Mouse (Mus musculus) lung, embryonic 14.5 days (tissue): ENCODE data around the gene Cers2. TPM values are rescaled to one million over a fixed set of nuclear protein-coding genes. Genes with fewer than 3 reads are reported as not detected.

ENCODE experiments used
- ATAC-seq: fragments of 200-750 bp; cut with Nextera tagmentation; 2 replicates; pipeline ENCODE4 v1.8.0; 2017; ENCODE audit warnings: mild to moderate bottlenecking, moderate TSS enrichment, moderate library complexity; ENCODE audit not compliant: insufficient read depth
- DNase-seq: peaks from one replicate; pipeline ENCODE4 v3.0.0-alpha.2; 2015
- H3K27ac ChIP-seq: fragments of 300-500 bp; sonication (generic); 2 replicates; pipeline ENCODE4 v1.5.1; 2014; ENCODE audit warnings: low read depth, mild to moderate bottlenecking, moderate library complexity
- H3K27me3 ChIP-seq: fragments of 300-500 bp; sonication (generic); 2 replicates; pipeline ENCODE4 v1.6.1; 2014; ENCODE audit warnings: low read length, control low read depth; ENCODE audit not compliant: insufficient read depth
- H3K36me3 ChIP-seq: fragments of 300-500 bp; sonication (generic); 2 replicates; pipeline ENCODE4 v1.6.1; 2014; ENCODE audit warnings: control low read depth; ENCODE audit not compliant: insufficient read depth
- H3K4me1 ChIP-seq: fragments of 300-500 bp; sonication (generic); 2 replicates; pipeline ENCODE4 v1.6.1; 2014; ENCODE audit warnings: antibody characterized with exemption, control low read depth; ENCODE audit not compliant: insufficient read depth
- H3K4me2 ChIP-seq: fragments of 300-500 bp; sonication (generic); 2 replicates; pipeline ENCODE4 v1.6.1; 2014; ENCODE audit warnings: mild to moderate bottlenecking
- H3K4me3 ChIP-seq: fragments of 300-500 bp; sonication (generic); 2 replicates; pipeline ENCODE4 v1.5.1; 2014; ENCODE audit warnings: low read depth, low read length
- H3K9ac ChIP-seq: fragments of 300-500 bp; sonication (generic); 2 replicates; pipeline ENCODE4 v1.6.1; 2014
- H3K9me3 ChIP-seq: fragments of 300-500 bp; sonication (generic); 2 replicates; pipeline ENCODE4 v1.6.1; 2016; ENCODE audit warnings: low read depth, low read length, control low read depth
- CTCF ChIP-seq: IDR thresholded peaks from 2 replicates; pipeline ENCODE4 v1.5.1; 2016; ENCODE audit warnings: antibody characterized with exemption, low read depth
- WGBS: fragments of 180-500 bp; shearing (Covaris S2); extraction: QIAGEN DNeasy Blood & Tissue Kit; methylation state at CpG from one replicate; pipeline ENCODE4 v1.1.7; 2014; 5-methylcytosine and 5-hydroxymethylcytosine counted together
- polyA plus RNA-seq: library from polyadenylated mRNA; unstranded; fragments of >200 nt; fragmentation: Nextera tagmentation; extraction: Ambion mirVana; gene quantifications from 2 replicates; pipeline ENCODE4 v1.2.1, GENCODE M21; 2014

The Cers2 gene
- polyA plus RNA-seq, 1 experiment from 2014 or later = 185 TPM

DNA sequence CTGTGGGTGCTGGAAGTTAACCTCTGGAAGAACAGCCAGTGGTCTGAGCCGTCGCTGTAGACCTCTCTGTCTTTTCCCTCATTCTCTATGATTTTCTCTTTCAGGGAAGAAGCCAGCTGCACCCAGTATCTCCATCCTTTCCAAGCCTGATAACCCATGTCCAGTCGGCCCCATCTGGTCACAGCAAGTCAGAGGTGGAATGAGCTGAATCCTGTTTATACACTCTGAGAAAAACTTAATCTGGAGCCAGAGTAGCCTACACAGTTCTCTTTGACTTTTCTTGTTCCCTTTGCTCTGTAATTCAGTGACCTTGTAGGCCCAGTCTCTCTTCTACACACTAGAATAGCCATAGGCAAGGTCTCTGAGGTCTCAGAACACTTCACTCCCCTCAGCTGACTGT lies 27.1 kb upstream of the Cers2 start:
- H3K27me3 ChIP-seq = no peaks in the 10 kb centered on the region
- H3K27ac ChIP-seq = no peak overlapping the region
- peaks cover 35% of the 10 kb centered on the region for H3K36me3 ChIP-seq
- 80% methylated on average over 3 of the region's 3 CpGs for WGBS
- no peak overlapping the region for H3K4me3 ChIP-seq
- DNase-seq (no peak), ATAC-seq (no peak)
- H3K9ac ChIP-seq = 0 out of 2 replicates have a peak overlapping the region, but pooled peaks have one; percentile 6
- H3K4me2 ChIP-seq = no peak overlapping the region
- TF ChIP-seq CTCF = no peak
- H3K4me1 ChIP-seq = peaks cover 3% of the 10 kb centered on the region; the same call in 1 of the 2 replicates
- no peaks in the 10 kb centered on the region for H3K9me3 ChIP-seq

DNA sequence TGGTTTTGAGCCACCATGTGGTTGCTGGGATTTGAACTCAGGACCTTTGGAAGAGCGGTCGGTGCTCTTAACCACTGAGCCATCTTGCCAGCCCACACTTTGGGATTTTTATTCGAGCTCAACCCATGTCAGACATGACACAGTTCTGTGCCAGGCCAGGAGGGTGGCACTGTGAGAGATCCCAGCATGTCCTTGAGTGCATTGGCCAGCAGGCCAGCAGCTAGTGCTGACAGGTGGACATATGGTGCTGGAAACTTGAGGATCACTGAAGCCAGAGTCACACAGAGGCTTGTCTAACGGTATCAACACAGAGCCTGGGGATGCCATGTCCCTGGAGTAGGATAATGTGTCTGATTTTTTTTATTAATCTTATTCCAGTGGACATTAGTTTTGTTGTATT lies 25.2 kb upstream of the Cers2 start:
- no peak overlapping the region for H3K4me3 ChIP-seq
- no peak for TF ChIP-seq CTCF
- H3K4me2 ChIP-seq = no peak overlapping the region
- H3K9me3 ChIP-seq = no peaks in the 10 kb centered on the region
- H3K27ac ChIP-seq = no peak overlapping the region
- H3K9ac ChIP-seq = no peak overlapping the region
- peaks cover 51% of the 10 kb centered on the region for H3K36me3 ChIP-seq
- no peaks in the 10 kb centered on the region for H3K4me1 ChIP-seq
- H3K27me3 ChIP-seq = no peaks in the 10 kb centered on the region
- DNase-seq = no peak
- ATAC-seq = no peak
- 85% methylated on average over 4 of the region's 4 CpGs for WGBS

DNA sequence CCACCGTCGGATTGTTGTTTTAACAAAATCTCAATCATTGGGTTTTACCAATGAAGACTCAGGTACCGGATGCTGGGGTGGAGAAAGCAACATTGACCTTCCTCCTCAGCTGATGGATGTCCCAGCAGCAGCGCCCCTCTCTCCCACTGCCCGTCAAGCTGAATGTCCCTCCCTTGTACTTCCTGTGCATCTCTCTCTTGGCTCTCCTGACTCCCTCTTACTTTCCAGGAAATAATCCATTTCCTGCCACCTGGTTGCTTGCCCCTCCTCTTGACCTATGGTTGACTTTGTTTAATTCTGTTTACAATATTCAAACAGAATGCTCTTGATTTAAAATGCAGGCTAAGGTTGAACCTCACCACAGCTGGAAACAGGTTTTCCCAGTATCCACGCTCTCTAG lies 24.4 kb upstream of the Cers2 start:
- TF ChIP-seq CTCF = no peak
- no peak for DNase-seq
- Histone ChIP-seq H3K36me3 (peaks cover 58% of the 10 kb centered on the region), H3K9ac (no peak overlapping the region), H3K4me3 (no peak overlapping the region), H3K27ac (no peak overlapping the region), H3K4me1 (no peaks in the 10 kb centered on the region), H3K27me3 (no peaks in the 10 kb centered on the region), H3K9me3 (no peaks in the 10 kb centered on the region), H3K4me2 (no peak overlapping the region)
- 63% methylated on average over 6 of the region's 6 CpGs for WGBS
- ATAC-seq = no peak

DNA sequence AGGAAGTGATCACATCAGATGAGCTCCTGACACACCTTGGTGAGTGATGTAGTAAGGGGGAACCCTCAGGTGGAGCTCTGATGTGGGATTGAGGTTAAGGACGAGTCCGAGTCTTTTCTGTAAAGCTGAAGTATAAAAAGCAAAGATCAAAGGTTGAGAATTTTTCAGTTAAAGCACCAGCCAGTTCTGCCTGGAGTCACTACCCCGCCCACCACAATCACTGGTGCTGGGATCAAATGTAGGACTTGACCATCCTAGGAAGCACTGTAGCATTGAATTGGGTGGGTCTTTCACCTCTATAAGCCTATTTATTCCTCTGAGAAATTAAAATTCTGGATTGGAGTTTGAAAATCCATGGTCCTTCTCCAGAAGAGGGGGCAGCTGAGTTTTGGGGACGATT lies 23.6 kb upstream of the Cers2 start:
- WGBS = 81% methylated on average over 4 of the region's 4 CpGs
- ATAC-seq (no peak), DNase-seq (no peak)
- Histone ChIP-seq H3K27ac (no peak overlapping the region), H3K27me3 (no peaks in the 10 kb centered on the region), H3K4me3 (no peak overlapping the region), H3K9me3 (no peaks in the 10 kb centered on the region), H3K36me3 (peaks cover 63% of the 10 kb centered on the region), H3K4me2 (no peak overlapping the region), H3K9ac (no peak overlapping the region), H3K4me1 (no peaks in the 10 kb centered on the region)
- TF ChIP-seq CTCF = no peak

DNA sequence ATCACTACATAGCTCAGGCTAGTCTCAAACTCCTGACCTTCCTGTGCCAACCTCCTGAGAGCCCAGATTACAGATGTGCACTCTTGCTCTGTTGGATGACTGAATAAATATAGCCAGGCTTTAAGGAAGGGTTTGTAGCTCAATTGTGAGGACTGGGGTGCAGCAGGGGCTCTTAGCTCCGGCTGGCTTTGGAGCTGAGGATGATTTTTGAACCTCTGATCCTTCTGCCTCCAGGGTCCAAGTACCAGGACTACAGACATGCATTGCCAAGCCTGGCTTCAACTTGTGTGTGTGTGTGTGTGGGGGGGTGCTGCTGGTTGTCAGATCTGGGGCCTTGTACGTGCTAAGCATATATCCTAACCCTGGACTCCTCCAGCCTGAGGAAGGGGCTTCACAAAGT lies 21.7 kb upstream of the Cers2 start:
- no peak overlapping the region for H3K4me3 ChIP-seq
- 88% methylated on average over 2 of the region's 2 CpGs for WGBS
- DNase-seq (no peak), ATAC-seq (no peak)
- no peak for TF ChIP-seq CTCF
- no peak overlapping the region for H3K4me2 ChIP-seq
- no peaks in the 10 kb centered on the region for H3K27me3 ChIP-seq
- H3K9me3 ChIP-seq = no peaks in the 10 kb centered on the region
- peaks cover 57% of the 10 kb centered on the region for H3K36me3 ChIP-seq
- no peak overlapping the region for H3K9ac ChIP-seq
- no peak overlapping the region for H3K27ac ChIP-seq
- H3K4me1 ChIP-seq = no peaks in the 10 kb centered on the region

DNA sequence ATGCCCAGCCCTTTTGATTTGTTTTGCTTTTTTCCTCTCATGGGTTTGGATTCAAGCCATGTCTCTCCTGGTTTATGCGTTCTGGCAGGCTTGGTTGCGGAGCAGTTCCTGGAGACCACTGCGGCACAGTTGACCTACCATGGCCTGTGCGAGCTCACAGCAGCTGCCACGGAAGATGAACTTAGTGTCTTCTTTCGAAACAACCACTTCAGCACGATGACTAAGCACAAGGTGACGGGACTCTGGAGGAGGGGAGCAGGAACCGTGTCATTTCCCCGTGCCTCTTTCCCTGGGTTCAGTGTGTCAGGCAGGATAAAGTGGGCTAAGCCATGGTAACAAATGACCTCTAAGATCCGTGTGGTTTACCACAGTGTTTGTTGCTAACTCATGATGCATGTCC lies 21.1 kb upstream of the Cers2 start:
- TF ChIP-seq CTCF = no peak
- Histone ChIP-seq H3K27ac (no peak overlapping the region), H3K4me2 (no peak overlapping the region), H3K36me3 (peaks cover 50% of the 10 kb centered on the region), H3K4me3 (no peak overlapping the region), H3K9ac (no peak overlapping the region), H3K9me3 (no peaks in the 10 kb centered on the region), H3K4me1 (no peaks in the 10 kb centered on the region), H3K27me3 (no peaks in the 10 kb centered on the region)
- no peak for ATAC-seq
- WGBS = 69% methylated on average over 11 of the region's 11 CpGs
- no peak for DNase-seq

DNA sequence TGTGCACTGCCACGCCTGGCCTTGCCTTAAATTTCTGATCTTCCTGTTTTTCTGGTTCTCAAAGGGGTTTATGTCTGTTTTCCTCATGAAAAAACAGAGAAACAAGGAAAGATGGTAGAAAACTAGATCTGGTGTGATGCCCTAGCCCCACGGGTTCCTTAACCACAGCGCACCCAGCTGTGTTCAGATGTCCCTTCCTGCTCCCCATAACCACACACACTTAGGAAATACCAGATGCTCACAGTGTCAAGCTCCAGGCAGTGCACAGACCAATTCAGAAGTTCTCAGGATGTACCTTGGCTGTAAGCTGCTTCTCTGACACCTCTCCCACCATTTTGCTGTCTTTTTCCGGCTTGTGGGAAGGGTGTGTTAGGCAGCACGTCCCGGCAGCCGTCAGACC lies 20.3 kb upstream of the Cers2 start:
- Histone ChIP-seq H3K4me2 (no peak overlapping the region), H3K36me3 (peaks cover 47% of the 10 kb centered on the region), H3K27me3 (no peaks in the 10 kb centered on the region), H3K9ac (no peak overlapping the region), H3K9me3 (no peaks in the 10 kb centered on the region), H3K4me1 (no peaks in the 10 kb centered on the region), H3K27ac (no peak overlapping the region), H3K4me3 (no peak overlapping the region)
- DNase-seq (no peak), ATAC-seq (no peak)
- no peak for TF ChIP-seq CTCF
- 85% methylated on average over 7 of the region's 7 CpGs for WGBS

DNA sequence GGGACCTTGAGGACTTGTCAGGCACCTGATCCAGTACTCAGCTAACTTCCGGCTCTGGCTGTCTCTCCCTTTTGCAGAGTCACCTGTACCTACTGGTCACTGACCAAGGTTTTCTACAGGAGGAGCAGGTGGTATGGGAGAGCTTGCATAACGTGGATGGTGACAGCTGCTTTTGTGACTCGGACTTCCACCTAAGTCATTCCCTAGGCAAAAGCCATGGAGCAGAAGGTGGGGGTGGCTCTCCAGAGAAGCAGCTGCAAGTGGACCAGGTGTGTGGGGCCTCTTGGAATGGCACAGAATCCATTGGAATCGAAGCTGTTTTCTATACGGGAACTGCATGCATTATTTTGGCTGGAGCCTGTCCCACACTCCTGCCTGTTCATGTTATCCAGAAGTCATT lies 19.9 kb upstream of the Cers2 start:
- Histone ChIP-seq H3K4me2 (no peak overlapping the region), H3K9ac (no peak overlapping the region), H3K9me3 (no peaks in the 10 kb centered on the region), H3K4me3 (no peak overlapping the region), H3K36me3 (peaks cover 46% of the 10 kb centered on the region), H3K4me1 (no peaks in the 10 kb centered on the region), H3K27ac (no peak overlapping the region), H3K27me3 (no peaks in the 10 kb centered on the region)
- no peak for ATAC-seq
- no peak for TF ChIP-seq CTCF
- no peak for DNase-seq
- 87% methylated on average over 5 of the region's 5 CpGs for WGBS
